Mouse (Mus musculus) T-cell, adult 2 months (primary cell): ENCODE measurements at regions not wholly inside any gene's neighbourhood (a gene's known extent, or its start where the extent isn't known, plus 50 kb on each side); places are given as distances from the start of the nearest gene placed in this dataset.

Source experiments
- DNase-seq: peaks from one replicate; pipeline ENCODE4 v3.0.0; 2022; ENCODE audit warnings: low spot score

DNA sequence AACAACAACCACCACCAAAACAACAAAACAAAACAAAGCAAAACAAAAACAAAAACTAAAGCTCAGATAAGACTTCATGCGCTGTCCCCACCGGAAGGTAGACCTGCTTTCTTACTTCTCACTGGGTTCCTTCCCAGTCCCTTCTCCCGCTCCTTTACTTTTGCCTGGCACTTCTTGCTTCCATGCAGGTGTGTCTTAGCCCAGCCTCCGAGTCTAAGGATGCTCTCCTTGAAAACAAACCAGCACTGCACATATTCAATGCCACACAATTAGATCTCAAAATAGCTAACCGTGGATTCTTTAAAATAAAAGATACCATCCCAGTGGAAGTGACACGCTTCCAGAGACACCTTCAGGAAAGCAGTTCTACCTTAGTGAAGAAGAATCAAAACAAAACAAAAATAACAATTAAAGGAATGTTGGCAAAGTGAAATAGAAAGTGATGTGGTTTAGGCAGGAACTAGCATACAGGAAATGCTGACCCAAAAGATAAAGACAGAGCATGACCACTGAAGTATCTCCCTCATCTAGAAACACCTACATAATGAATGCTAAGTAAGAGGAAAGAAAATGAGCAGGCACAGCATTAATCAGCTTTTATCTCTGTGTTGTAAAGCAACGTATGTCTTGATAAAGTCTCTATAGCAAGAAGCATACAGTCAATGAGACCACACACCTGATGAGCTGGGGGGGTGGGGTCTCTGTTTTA, 358.5 kb upstream of the Id2 start:
- no peak for DNase-seq

DNA sequence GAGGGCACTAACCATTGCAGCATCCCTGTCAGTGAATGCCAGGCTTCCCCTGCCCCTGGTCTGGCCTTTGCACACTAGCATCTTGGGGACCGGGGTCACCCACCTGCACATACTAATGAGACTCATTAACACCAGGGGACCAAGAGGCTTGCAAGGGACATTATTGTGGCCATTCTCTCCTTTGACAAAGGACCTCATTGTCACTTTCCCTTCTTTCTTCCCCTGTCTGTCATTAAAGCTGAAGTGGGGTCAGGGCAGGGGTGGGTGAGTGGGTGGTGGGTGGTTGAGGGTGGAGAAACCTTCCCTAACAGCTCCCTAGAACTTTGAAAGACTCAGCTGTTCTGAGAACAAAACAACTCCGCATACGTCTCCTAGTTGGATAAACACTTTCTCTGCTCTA, 356.4 kb upstream of the Id2 start:
- no peak for DNase-seq

DNA sequence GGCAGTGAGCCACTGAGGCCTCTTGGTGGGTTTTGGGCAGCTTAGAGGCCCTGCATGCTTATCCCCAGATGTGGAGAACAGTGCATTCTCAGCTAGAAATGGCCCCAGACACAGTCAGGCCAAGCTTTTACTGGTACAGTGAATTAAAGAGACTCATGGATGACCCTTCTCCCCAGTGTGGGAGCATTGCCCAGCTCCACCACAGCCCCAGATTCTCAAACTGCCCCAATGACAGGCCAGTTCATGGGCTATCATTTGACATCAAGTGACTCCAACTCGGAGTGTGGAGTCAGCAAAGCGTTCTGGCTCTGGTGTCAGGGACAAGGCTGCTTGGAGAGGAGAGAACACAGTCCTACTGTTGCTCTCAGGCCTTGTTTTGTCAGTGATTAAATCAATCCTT, 354.2 kb upstream of the Id2 start:
- no peak for DNase-seq

DNA sequence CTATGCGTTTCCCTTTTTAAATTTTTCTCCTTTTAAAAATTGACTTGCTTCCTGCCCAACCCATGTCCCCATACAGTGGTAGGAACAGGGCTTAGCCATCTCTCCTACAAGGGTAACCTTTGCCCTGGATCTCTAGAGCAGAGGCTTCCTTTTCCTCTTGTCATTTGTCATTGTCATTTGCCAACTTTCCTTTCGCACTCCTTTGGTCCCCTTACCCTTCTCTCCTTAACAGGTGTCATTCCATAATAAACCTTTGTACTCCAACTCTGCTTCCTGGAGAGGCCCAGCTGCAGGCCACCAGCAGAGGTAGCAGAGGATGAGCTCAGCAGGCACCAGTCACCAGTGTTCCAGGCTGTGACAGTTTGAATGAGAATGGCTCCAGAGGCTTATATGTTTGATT, 347.4 kb upstream of the Id2 start:
- no peak for DNase-seq

DNA sequence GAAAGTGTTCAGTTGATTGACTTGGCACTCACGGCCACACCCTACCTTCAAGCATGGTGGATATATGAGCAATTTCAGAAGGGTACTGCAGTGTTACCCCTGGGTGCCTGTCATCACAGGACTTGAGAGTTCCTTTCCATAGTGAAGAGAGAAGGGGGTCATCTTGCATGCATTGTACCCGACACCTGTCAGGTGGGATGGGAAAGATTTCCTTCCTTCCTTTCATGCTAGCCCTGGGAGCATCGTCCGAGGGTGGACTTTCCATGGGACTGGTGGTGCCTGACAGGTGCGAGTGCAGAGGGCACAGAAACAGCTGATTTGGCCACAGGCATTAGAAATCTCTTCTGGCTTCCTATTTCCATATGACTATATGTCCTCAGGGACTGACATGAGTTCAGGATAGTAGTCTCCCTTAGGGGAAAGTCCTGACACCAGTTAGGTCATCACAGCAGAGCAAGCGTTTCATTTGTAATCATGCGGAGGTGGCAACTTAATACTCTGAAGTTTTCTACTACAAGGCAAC, 342.1 kb upstream of the Id2 start:
- no peak for DNase-seq

DNA sequence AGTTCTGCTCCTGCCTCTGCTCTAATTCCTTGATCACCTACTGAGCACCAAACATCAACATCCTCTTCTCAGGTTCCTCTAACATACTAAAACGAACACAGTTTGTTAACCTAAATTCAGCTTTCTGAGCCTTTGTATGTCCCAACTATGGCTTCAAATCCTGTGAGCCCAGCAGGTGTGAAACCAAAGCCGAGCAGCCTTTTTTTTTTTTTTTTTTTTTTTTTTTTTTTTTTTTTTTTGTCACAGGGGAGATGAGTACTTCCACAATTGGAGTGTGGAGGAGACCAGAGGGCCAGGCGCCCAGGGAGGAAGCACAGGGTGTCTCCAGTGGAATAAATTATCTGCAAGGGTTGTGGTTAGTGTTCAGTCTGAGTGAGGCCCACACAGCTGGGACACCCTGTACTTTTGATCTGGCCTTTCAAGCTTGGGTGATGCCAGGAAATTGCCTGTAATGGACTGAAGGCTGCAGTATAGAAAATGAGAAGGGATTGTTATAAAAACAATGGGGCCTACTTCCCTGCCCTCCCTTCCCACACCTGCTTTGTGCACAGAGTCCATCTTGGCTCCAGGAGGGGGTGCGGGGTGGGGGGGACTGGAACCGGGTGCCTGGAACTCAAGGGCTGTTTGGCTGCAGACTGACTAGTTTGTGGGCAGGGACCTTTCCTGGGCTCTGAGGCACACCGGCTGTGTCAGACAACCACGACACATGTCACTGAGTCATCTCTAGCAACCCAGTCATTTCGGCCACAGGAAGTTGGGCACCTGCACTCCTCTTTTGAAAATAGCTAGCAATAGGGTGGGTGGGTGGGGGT, 341.5 kb upstream of the Id2 start:
- peak; percentile 6 for DNase-seq

DNA sequence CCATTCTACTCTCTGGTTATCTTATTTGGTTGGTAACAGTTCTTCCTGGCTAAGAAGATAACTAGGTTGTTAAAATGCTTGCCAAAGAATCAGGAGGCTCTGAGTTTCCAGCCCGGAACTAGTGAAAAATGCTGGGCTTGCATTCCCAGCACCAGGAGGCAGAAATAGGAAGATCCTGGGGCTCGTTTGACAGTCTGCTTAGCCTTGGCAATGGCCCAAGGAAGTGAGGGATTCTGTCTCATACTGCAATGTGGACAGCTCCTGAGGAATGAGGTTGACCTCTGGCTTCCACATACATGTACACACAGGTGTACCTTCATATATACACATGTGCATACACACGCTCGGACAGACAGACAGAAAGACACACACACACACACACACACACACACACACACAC, 340.6 kb upstream of the Id2 start:
- DNase-seq = no peak

DNA sequence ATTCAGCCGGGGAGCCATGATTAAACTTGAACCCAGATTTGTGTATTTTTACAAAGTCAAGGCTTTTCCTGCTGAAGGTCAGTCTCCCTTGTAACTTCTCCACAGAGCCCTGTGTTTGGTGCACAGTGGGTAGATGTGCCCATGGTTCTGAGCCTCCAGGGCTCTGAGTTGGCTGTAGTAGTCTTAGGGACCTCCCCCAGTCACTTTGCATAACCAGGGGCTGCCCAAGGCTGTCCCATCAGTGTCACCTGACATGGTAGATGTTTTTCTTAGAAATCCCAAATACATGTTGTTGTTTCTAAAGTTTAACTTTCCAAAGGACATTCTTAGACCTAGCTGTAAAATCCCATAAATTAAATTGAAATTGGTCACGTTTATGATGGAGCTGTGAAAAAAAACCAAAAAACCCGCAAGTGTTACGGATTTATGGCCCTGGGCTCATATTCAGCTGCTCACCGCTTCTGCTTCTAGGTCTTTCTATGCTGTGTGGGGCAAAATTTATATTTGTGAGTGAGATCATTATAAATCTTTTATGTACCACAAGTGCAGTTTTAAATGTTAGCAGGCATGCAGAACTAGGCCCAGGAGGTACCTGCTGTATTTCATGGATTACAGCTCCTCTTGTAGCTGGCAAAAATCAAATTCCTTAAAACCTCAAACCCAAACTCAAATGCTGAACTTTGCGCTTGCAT, 339.4 kb upstream of the Id2 start:
- no peak for DNase-seq

DNA sequence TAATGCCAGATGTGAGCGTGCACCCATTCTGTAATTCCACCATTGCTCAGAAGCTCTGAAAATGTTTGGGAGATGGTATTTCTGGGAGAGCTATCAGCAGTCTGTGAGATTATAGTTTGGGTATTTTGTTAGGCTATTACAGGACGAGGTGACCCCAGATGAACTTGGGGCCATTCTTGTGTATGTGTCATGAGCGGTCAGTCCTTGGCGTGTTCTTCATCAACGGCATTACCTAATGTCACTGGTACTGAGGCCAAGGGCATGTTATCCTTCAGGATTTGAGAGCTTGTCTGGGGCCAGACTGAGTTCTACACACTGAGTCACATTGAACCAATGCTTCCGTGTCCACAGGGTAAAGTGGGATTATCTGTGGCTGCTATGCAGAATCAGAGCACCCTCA, 335.9 kb upstream of the Id2 start:
- no peak for DNase-seq

DNA sequence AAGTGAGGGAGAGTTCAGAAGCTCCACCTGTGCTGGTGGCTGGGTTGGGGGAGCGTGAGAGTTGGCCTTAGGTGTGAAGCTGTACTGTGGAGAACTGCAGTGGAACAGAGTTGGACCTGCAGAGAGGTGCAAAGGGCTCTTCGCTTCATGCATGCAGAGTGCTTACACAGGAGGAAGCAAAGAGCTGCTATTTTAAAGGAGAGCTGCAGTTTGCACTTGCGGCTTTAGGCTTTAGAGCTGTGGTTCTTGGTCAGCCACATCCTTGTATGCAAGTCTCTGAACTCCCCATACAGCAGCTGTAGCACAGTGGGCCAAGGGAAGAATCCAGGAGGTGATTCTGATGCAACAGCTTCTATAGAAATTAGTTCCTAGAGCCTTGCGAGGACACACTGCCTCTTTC, 334.0 kb upstream of the Id2 start:
- peak; percentile 56 for DNase-seq

DNA sequence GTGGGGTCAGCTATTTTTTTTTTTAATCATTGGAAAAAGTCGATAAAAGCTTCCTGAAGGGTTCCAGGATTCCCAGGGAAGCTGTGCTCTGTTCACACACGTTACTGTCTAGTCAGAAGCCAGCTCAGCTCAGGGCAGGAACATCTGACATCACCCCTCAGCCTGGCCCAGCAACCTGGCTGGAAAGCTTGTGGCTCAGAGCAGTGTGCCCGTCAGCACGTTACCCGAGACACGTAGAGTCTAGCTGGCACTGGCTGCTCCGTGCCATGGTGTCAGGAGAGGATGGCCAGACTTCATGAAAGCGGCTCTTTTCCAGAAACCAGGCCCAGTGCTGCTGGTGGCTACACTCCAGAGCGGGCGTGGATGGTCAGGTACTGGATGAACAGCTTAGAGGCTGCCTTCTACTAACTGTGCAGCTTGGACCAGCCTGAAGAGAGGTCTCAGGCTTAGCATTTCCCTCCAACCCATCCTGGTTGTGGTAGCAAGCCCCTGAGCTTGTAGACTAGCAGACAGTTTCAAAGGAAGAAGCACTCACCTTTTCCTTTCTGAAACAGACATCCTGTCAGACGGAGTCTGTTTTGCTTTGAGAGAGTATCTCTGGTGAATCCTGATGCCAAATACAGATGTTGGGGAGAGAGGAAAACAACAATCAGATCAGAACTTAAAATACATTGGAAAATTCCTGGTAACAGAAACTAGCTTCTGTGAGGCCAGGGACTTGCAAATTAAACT, 331.1 kb upstream of the Id2 start:
- DNase-seq = no peak

DNA sequence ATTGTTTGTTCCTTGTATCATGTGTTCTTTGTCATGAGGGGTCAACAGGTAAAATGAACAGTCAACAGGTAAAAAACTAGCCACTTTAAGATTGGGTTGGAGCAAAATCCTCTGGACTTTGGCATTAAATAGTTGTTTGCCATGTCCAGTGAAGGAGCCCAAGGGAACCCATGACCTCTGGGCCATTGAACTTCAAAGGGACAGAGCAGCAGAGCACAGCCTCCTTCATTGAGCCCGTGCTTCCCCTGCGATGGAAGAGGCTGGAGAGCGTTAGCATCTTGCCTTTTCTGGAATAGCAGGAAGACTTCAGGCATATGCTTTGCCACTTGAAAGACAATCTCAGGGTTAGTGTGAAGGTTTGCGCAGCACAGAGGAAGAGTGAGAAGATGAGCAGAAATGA, 320.4 kb upstream of the Id2 start:
- DNase-seq = no peak

DNA sequence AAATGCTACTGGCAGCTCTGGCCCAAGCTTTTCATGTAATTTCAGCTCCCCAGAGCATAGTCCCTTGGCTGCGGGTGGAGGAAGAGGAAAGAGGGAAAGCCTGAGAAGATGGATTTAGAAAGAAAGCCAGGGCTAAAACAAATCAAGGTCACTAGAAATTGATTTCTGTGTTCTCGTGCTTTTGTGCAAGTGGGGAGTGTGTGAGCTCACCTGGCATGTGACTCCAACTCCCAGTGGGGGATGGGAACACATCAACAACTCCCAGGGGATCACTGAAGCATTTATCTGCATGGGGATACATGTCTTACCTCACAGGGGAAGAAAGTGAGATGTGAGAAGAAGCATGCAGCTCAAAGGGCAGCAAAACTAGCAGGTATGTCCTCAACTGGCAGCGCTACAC, 319.6 kb upstream of the Id2 start:
- DNase-seq = no peak

DNA sequence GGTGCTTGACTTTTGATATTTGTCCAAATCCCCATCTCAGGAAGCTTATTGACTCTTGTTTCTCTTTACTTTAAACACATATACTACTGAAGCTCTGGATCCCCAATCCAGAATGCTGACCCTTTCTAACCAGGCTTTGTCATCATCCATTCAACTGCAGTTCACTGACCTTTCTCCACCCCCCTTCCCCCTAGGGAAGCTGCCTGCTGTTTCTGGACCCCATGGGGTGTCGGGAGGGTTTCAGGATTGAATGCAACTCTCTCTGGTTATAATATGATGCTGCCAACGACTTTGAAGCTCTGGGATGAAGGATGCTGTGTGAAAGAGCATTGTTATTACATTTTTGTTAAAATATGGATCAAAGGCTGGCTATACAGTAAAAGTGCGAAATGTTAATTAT, 318.7 kb upstream of the Id2 start:
- DNase-seq = no peak

DNA sequence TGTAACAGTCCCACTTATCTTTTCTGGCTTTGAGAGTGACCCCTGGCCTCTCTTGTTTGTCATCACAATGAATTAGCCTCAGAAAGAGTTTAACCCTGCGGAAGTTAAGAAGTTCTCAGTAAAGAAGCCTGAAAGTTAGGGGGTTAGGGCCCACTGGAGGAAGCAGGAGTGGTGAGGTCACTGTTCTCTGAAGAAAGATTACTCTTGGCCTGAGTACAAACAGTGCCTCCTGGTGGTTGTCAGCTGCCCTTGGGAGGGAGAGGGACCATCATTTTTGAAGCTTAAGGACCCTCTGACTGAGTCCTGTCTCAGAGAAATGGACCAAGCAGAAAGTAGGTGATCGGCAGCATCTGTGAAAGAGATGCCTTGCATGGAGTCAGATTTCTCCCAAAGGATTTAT, 318.3 kb upstream of the Id2 start:
- peak; percentile 45 for DNase-seq

DNA sequence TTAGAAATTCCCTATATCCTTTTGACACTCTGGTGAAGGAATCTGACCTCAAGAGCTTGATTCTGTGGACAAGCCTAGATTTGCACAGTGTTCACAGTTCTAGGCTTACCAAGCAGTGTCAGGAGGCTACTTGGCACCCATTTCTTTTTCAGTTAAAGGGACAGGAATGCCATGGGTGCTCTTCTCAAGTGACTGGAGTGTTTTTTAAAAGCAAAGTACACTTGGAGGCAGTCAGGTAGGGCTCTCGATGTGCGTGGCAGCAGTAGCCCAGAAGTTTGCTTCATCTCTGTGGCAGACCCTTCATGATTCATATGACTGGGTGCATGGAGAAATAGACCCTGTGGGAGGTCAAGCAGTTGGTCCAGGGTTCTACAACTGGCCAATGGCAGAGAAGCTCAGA, 310.4 kb upstream of the Id2 start:
- DNase-seq = no peak

DNA sequence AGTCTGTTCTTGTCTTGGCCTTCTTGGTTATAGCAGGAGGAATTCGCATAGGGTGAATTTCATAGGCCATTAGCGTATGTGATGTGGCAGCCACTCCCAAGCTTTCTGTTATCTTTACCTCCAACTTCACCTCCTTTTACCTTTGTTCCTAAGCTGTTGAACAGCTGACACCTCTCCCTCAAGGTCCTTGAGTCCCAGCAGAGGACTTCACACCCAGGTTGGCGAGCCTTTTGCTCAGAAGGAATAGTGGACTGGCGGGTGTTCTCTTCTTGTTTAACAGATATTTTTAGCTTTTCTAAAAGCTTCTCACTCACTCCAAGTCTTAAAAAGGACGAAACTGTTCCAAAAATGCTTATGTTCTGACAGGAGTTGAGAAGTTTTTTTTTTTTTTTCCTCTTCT, 303.4 kb upstream of the Id2 start:
- DNase-seq = no peak

DNA sequence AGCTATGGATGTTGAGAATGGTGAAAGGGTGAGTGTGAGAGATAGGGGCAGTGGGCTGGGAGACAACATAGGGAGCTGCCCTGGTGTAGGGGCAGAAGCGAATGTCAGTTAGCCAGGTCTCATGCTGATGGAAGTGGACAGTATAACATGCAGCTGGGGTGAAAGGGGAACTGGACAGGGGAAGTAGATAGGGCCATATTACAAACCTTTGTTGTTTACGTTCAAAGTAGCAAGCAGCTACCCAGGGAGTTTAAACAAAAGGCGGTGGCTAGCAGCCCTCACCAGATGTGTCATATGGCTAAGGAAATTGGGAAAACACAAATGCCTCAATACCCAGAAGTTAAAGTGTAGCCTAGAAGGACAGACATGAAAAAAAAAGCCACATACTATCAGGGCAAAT, 301.8 kb upstream of the Id2 start:
- DNase-seq = no peak

DNA sequence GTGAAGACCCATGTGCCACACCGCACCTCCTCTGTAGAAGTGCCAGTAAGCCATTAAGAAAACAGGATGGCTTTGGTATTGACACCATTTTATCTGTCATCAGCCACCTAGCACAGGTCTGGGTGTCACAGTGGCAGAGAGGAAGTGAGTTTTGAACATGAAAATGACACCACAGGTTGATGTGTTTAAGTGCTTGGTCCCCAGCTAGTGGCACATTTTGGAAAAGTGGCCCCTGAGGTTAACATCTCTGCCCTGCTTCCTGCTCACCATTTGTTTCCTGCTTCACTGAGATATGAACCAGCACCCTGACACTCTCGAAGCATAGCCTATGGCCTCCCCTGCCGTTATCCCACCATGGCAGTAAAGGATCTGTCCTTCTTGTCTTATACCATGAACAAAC, 297.4 kb upstream of the Id2 start:
- peak; percentile 3 for DNase-seq

DNA sequence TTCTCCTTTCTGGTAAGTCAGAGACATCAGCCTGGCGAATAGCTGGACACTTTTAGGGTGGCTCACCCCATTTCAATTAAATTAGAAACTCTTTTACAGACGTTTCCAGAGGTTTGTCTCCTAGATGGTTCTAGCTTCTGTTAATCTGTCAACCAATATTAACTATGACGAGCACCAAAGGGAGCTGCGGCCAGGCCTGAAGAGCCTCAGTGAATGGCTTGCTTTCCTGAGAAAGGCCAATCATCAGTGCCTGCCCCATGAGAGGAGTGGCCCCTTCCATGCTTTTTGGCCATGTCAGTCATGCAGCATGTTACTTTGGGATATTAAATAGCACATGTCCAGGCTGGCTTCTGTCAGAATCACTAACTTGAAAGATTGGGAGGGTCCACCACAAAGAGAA, 296.6 kb upstream of the Id2 start:
- DNase-seq = no peak

DNA sequence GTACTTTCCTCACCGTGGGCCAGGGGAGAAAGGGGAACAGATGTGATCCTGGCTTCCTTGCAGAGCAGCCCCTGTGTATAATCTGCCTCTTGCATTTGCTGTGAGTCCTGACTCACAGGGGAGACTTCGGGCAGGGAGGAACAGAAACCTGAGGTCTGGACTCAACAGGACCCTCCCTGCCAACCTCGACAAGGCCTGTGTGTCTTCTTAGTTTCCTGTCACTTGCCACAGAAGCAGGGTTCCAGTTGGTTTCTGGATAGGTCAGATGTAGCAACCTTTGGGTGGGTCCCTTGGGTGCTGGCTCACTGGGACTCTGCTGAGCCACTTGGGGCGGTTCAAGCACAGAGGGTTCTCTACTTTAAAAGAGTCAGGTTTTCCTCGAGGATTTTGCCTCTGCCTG, 292.3 kb upstream of the Id2 start:
- DNase-seq = no peak

DNA sequence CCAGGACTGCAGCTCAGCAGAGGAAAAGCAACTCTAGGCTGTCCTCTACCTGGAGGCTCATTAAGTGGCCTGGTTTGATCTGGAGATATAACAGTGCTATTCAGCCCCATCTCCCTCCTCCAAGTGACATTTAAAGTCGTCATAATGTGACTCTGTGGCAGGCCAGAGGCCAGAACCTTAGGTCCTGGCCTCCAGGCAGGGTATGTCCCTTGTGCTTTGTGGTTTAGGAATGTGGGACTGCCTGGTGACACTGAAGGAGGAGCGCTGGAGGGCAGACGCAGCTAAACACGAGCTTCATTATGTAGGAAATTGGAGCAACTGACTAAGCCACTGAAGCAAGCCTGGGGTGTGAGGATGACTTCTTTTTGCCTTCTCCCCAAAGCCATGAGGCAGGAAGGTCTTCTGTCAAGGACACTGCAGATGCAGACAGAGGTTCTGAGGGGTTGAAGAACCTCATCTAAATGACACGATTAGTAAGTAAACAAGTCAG, 290.9 kb upstream of the Id2 start:
- no peak for DNase-seq
